Mouse (Mus musculus) gonadal fat pad, adult 2 months (tissue): ENCODE measurements around the gene Arl14ep. TPM values are rescaled to one million over a fixed set of nuclear protein-coding genes. Genes with fewer than 3 reads are reported as not detected.

ENCODE experiments used
- DNase-seq: peaks from one replicate; pipeline ENCODE4 v3.0.0-alpha.2; 2012; ENCODE audit warnings: low read depth
- polyA plus RNA-seq: library from polyadenylated mRNA; depleted of rRNA; stranded (reverse); fragments of >200 nt; gene quantifications from 2 replicates; pipeline ENCODE4 v1.2.3, GENCODE M21; 2012; rRNA removed

Arl14ep gene
- polyA plus RNA-seq, 1 experiment: 8.1 TPM

DNA sequence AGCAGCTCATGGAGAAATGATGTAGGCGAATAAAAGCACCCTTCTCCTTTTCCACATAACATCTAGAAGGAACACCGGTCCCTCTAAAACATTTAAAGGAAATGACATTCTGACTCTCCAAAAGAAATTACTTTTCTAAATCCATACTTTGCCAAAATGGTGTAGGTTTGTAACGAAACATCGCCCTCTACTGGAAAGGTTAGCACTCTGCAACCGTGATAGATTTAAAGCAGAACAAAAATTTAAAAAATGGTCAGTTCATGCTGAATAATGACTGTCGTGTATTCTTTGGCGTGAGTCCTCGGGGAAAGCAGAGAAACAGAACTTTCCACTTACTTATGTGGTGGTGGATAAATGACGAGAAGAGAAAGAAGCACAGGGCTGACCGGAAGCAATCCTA lies 18.6 kb downstream of the Arl14ep start:
- no peak for DNase-seq

DNA sequence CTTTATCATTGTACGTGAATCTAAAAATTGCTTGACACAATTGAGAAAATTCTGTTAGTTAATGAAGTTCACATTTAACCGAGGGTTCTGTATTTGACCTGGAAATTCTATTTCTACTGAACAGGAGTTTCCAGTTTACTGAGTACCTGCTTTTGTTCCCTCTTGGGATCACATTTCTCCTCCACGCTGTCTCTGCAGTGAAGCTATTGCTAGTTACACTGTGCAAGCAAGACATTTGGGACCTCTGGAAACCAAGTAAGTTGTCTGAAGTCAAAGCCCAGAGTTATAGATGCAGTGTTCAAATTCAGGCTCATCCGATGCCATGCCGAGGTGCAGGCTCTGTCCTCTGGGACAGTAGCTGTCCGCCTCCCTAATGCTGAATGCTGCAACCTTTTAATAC lies 19.2 kb downstream of the Arl14ep start:
- DNase-seq: no peak

DNA sequence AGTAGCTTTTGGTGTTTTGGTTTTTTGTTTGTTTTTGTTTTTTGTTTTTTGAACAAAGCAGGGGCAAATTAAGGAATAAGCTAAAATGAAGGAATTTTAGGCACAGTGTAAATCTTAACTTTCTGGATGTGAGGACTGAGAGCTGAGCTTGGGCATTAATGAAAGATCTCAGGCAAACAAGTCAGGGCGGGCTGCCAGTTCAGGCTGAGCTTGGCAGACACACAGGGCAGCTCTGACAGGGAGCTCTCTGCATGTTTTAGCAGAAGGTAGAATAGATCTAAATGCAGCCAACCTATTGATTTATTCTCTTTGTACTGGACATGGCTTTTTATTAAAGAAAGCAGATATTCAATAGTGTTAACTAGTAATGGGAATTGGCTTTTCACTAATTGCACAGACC lies 31.8 kb downstream of the Arl14ep start:
- DNase-seq: no peak

DNA sequence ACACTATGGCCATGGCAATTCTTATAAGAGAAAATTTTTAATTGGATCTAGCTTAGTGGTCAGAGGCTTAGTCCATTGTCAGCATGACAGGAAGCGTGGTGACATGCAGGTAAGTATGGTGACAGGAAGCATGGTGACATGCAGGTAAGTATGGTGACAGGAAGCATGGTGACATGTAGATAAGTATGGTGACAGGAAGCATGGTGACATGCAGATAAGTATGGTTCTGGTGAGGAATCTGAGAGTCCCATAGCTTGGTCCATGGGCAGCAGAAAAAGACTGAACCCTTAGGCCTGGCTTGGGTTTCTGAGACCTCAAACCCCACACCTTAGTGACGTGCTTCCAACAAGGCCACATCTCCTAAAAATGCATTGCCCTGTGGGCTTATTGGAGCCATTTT lies 38.5 kb downstream of the Arl14ep start:
- no peak for DNase-seq

DNA sequence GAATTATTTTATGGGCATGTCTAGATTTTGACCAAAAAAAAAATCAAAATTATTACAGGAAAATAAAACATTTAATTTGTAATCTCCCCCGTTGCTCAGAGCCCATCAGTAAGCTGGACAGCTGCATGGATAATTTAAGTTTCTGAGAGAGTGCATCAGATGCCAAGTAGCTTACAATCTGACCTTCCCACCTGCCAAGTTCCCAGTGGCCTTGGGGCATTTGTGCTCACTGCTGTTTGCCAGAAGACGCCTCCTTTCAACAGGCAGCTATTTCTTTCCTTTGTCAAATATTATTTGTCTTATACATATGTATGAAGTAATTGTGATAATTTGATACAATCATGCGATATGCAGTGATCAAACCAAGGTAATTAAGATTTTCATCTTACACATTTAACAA lies 44.3 kb downstream of the Arl14ep start:
- DNase-seq: no peak

Other genes with a start within 250 kb of the Arl14ep start
- not detected in 2 replicates for gene Fshb, start 85.2 kb upstream of the Arl14ep start, polyA plus RNA-seq